Mouse (Mus musculus): ENCODE results near the gene Alkbh6. TPM values are rescaled to one million over a fixed set of nuclear protein-coding genes. Genes with fewer than 3 reads are reported as not detected.
A peak's percentile ranks its signal among the peaks of the same experiment; 100 is the strongest.

Gene Alkbh6
- total RNA-seq (2021) = 10 to 100 TPM; 54.2 to 57.2 TPM

GRCm38 (mm10) chr7:30308076-30309005 is at the start of gene Alkbh6:
Gene Alkbh6 (plus strand): TSS chr7:30308717.
- peak; percentile 94 to 95 for DNase-seq

- DNase-seq = no peak
Measured at GRCm38 (mm10) chr7:30265041-30265440, 43.5 kb upstream of the Alkbh6 start.

- DNase-seq = no peak
Measured at GRCm38 (mm10) chr7:30265531-30265930, 43.0 kb upstream of the Alkbh6 start.

- DNase-seq = no peak
Measured at GRCm38 (mm10) chr7:30265935-30266334, 42.6 kb upstream of the Alkbh6 start.

- no peak for DNase-seq
Measured at GRCm38 (mm10) chr7:30266780-30267179, 41.7 kb upstream of the Alkbh6 start.

- DNase-seq = no peak
Measured at GRCm38 (mm10) chr7:30269641-30270040, 38.9 kb upstream of the Alkbh6 start.

- DNase-seq = no peak
Measured at GRCm38 (mm10) chr7:30274383-30274782, 34.1 kb upstream of the Alkbh6 start.

GRCm38 (mm10) chr7:30278911-30279310 is 29.6 kb upstream of the Alkbh6 start:
- DNase-seq = no peak

GRCm38 (mm10) chr7:30279536-30279935 is 29.0 kb upstream of the Alkbh6 start:
- no peak for DNase-seq

- peak; percentile 86 to 88 for DNase-seq
Measured at GRCm38 (mm10) chr7:30279951-30280669, 28.4 kb upstream of the Alkbh6 start, which contains the start of the genes Thap8 and Wdr62. Gene Thap8 (plus strand): TSS chr7:30280094. Gene Wdr62 (minus strand): TSS chr7:30280419.

GRCm38 (mm10) chr7:30280670-30281138 is 27.8 kb upstream of the Alkbh6 start:
- peak; percentile 82 to 86 for DNase-seq

- DNase-seq = no peak
Measured at GRCm38 (mm10) chr7:30281522-30281921, 27.0 kb upstream of the Alkbh6 start.

- no peak for DNase-seq
Measured at GRCm38 (mm10) chr7:30282740-30283139, 25.8 kb upstream of the Alkbh6 start.

GRCm38 (mm10) chr7:30286701-30287410 is 21.7 kb upstream of the Alkbh6 start:
- DNase-seq = no peak

- no peak for DNase-seq
Measured at GRCm38 (mm10) chr7:30288046-30288445, 20.5 kb upstream of the Alkbh6 start.

- no peak for DNase-seq
Measured at GRCm38 (mm10) chr7:30289071-30289713, 19.3 kb upstream of the Alkbh6 start.

GRCm38 (mm10) chr7:30289714-30290399 is 18.7 kb upstream of the Alkbh6 start:
- peak; percentile 42 to 59 for DNase-seq

GRCm38 (mm10) chr7:30291215-30292131 is 17.0 kb upstream of the Alkbh6 start, which contains the start of gene Clip3:
Gene Clip3 (plus strand): TSS chr7:30291728.
- peak; percentile 92 to 94 for DNase-seq

GRCm38 (mm10) chr7:30293795-30294194 is 14.7 kb upstream of the Alkbh6 start:
- DNase-seq = peak; percentile 32 to 36

- no peak for DNase-seq
Measured at GRCm38 (mm10) chr7:30294296-30294695, 14.2 kb upstream of the Alkbh6 start.

All from layer of hippocampus, postnatal 36 days (tissue).